Mouse (Mus musculus): ENCODE results near the gene Slc3a2. TPM values are rescaled to one million over a fixed set of nuclear protein-coding genes. Genes with fewer than 3 reads are reported as not detected.
A peak's percentile ranks its signal among the peaks of the same experiment; 100 is the strongest.

The Slc3a2 gene
- total and polyA plus RNA-seq, 2 experiments from 2014 or later, result 116 to 247 TPM

DNA sequence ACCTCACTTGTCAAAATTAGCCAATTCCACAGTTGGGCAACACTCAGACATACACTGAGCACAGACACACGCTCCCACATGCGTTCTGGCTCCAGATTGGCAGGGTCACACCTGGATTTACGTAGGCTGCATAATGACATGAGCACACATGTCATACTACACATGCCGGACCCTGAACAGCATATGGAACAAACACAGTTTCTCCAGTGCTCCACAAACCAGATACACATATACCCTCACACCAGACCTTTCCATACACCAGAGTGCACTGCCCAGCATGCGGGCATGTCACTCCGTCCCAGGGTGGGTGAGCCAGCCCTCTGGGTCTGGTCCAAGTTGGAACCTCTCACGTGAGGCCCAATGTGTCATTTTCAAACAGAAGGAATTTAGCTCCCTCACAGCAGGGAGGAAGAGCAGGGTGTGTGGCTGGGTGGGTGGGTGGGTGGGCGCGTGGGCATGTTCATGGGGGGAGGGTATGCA lies 59.8 kb downstream of the Slc3a2 start, which contains the start of gene Chrm1:
Gene Chrm1 (plus strand): TSS at position 430 of the 480 bp plus-strand sequence.
- Histone ChIP-seq H3K4me1 (ENCODE audit: insufficient read depth) (peaks cover 26% of the 10 kb centered on the region), H3K9ac (peak within 1 kb of the TSS; percentile 64), H3K27me3 (ENCODE audit: insufficient read depth, low read length) (no peaks in the 10 kb centered on the region), H3K4me2 (ENCODE audit: low read depth) (peak within 1 kb of the TSS; percentile 91), H3K27ac (ENCODE audit: low read depth, low read length) (peak within 1 kb of the TSS; percentile 72), H3K9me3 (ENCODE audit: low read length) (no peaks in the 10 kb centered on the region), H3K4me3 (ENCODE audit: low read depth, low read length) (peak within 1 kb of the TSS; percentile 43), H3K36me3 (ENCODE audit: insufficient read depth) (no peaks in the 10 kb centered on the region)
- WGBS, result 45% methylated on average over 9 of the region's 9 CpGs
- no peak for TF ChIP-seq CTCF (IDR thresholded peaks at IDR 0.05; ENCODE audit: low read depth)
- ATAC-seq (peak; percentile 3), DNase-seq (peak; percentile 35)

DNA sequence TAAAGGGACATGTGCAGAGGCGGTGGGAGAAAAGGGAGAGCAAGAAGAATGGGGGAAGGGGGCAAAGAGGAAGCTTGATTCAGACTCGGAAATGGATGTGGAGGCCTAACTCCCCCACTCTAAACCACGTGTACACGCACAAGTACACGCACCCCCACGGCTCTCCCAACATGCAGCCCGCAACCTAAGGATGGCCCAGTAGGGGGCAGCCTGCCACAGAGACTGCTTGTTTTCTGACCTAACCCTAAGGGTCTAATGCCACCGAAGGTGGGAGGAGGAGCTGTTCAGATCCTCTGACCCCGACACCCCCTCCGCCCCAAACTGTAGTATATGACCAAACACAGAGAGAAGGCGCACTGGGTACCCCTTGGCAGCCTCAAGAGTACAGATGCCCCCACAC lies 60.8 kb downstream of the Slc3a2 start:
- TF ChIP-seq CTCF (IDR thresholded peaks at IDR 0.05; ENCODE audit: low read depth), result peak; percentile 76
- no peaks in the 10 kb centered on the region for H3K36me3 ChIP-seq (ENCODE audit: insufficient read depth)
- H3K4me1 ChIP-seq (ENCODE audit: insufficient read depth), result peaks cover 26% of the 10 kb centered on the region
- no peaks in the 10 kb centered on the region for H3K27me3 ChIP-seq (ENCODE audit: insufficient read depth, low read length)
- peak; percentile 76 for ATAC-seq
- H3K4me2 ChIP-seq (ENCODE audit: low read depth), result peak overlapping the region; percentile 91
- WGBS, result 3% methylated on average over 11 of the region's 11 CpGs
- peak; percentile 85 for DNase-seq
- peak overlapping the region; percentile 39 for H3K4me3 ChIP-seq (ENCODE audit: low read depth, low read length)
- H3K27ac ChIP-seq (ENCODE audit: low read depth, low read length), result peak overlapping the region; percentile 85
- peak overlapping the region; percentile 63 for H3K9ac ChIP-seq
- no peaks in the 10 kb centered on the region for H3K9me3 ChIP-seq (ENCODE audit: low read length)

DNA sequence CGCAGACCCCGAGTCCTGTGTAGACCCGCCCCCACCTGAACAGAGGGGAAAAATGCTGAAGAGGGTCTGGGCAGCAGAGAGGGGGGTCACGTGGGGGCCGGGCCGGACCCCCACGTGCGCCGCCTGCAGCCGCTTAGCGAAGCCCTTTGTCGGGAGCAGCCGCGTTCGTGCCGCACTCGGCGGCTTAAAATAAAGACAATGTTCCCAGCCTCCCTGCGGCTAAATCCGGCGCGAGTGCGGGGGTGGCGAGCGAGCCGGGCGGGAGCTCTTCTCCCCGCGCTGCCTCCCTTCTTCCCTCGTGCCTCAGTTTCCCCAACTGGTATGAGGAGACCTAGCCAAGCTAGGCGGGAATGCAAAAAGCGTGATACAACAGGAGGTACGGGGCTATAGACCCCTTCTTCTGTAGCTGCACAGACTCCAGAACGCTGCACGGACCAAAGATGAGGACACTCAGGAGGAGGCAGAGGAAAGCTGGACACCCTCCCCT lies 61.3 kb downstream of the Slc3a2 start:
- Histone ChIP-seq H3K4me3 (ENCODE audit: low read depth, low read length) (peak overlapping the region; percentile 39), H3K4me2 (ENCODE audit: low read depth) (peak overlapping the region; percentile 91), H3K27ac (ENCODE audit: low read depth, low read length) (peak overlapping the region; percentile 85), H3K9ac (peak overlapping the region; percentile 63), H3K27me3 (ENCODE audit: insufficient read depth, low read length) (no peaks in the 10 kb centered on the region), H3K36me3 (ENCODE audit: insufficient read depth) (no peaks in the 10 kb centered on the region), H3K9me3 (ENCODE audit: low read length) (no peaks in the 10 kb centered on the region), H3K4me1 (ENCODE audit: insufficient read depth) (peaks cover 26% of the 10 kb centered on the region)
- DNase-seq (peak; percentile 71), ATAC-seq (peak; percentile 45)
- under 1% methylated on average over 35 of the region's 35 CpGs for WGBS
- TF ChIP-seq CTCF (IDR thresholded peaks at IDR 0.05; ENCODE audit: low read depth), result peak; percentile 19; the same call in 1 of the 2 replicates

Small RNAs within 50 kb of the gene (microRNA-seq; reads per million reads assigned to microRNA genes)
- gene Mir6992, result 0 reads per million in 2 experiments

Other genes with a start within 250 kb of the Slc3a2 start
Only the 30 nearest of the 32 such genes appear.
- 9.1 and 13.1 TPM in 2 replicates for gene Slc22a8, start 132.1 kb downstream of the Slc3a2 start, total RNA-seq (2014; rRNA removed)
- gene Slc22a8, start 132.1 kb downstream of the Slc3a2 start, polyA plus RNA-seq (2015; fragmentation: Nextera tagmentation; extraction: Ambion mirVana), result 16.6 and 19.0 TPM in 2 replicates
- gene Slc22a6, start 105.3 kb downstream of the Slc3a2 start, total RNA-seq (2014; rRNA removed), result 11.5 and 19.0 TPM in 2 replicates
- gene Slc22a6, start 105.3 kb downstream of the Slc3a2 start, polyA plus RNA-seq (2015; fragmentation: Nextera tagmentation; extraction: Ambion mirVana), result 13.2 and 15.5 TPM in 2 replicates
- gene Chrm1, start 59.6 kb downstream of the Slc3a2 start, total RNA-seq (2014; rRNA removed), result 17.0 and 17.5 TPM in 2 replicates
- 12.4 and 14.9 TPM in 2 replicates for gene Chrm1, start 59.6 kb downstream of the Slc3a2 start, polyA plus RNA-seq (2015; fragmentation: Nextera tagmentation; extraction: Ambion mirVana)
- 74.1 and 85.9 TPM in 2 replicates for gene Wdr74, start 12.5 kb upstream of the Slc3a2 start, total RNA-seq (2014; rRNA removed)
- 98.7 and 113 TPM in 2 replicates for gene Wdr74, start 12.5 kb upstream of the Slc3a2 start, polyA plus RNA-seq (2015; fragmentation: Nextera tagmentation; extraction: Ambion mirVana)
- gene 1700092M07Rik, start 17.3 kb upstream of the Slc3a2 start, total RNA-seq (2014; rRNA removed), result not detected in 2 replicates
- gene 1700092M07Rik, start 17.3 kb upstream of the Slc3a2 start, polyA plus RNA-seq (2015; fragmentation: Nextera tagmentation; extraction: Ambion mirVana), result 0.65 and 0.67 TPM in 2 replicates
- 130 and 140 TPM in 2 replicates for gene Stx5a, start 18.0 kb upstream of the Slc3a2 start, total RNA-seq (2014; rRNA removed)
- 86.4 and 97.6 TPM in 2 replicates for gene Stx5a, start 18.0 kb upstream of the Slc3a2 start, polyA plus RNA-seq (2015; fragmentation: Nextera tagmentation; extraction: Ambion mirVana)
- gene Nxf1, start 33.7 kb upstream of the Slc3a2 start, total RNA-seq (2014; rRNA removed), result 81.7 and 114 TPM in 2 replicates
- 97.1 and 97.9 TPM in 2 replicates for gene Nxf1, start 33.7 kb upstream of the Slc3a2 start, polyA plus RNA-seq (2015; fragmentation: Nextera tagmentation; extraction: Ambion mirVana)
- gene Tmem223, start 47.6 kb upstream of the Slc3a2 start, total RNA-seq (2014; rRNA removed), result 236 and 241 TPM in 2 replicates
- 269 and 334 TPM in 2 replicates for gene Tmem223, start 47.6 kb upstream of the Slc3a2 start, polyA plus RNA-seq (2015; fragmentation: Nextera tagmentation; extraction: Ambion mirVana)
- 17.4 and 19.6 TPM in 2 replicates for gene Tmem179b, start 51.1 kb upstream of the Slc3a2 start, total RNA-seq (2014; rRNA removed)
- 22.4 and 22.6 TPM in 2 replicates for gene Tmem179b, start 51.1 kb upstream of the Slc3a2 start, polyA plus RNA-seq (2015; fragmentation: Nextera tagmentation; extraction: Ambion mirVana)
- gene Taf6l, start 63.0 kb upstream of the Slc3a2 start, total RNA-seq (2014; rRNA removed), result 27.2 and 31.7 TPM in 2 replicates
- gene Taf6l, start 63.0 kb upstream of the Slc3a2 start, polyA plus RNA-seq (2015; fragmentation: Nextera tagmentation; extraction: Ambion mirVana), result 25.1 and 25.2 TPM in 2 replicates
- 89.3 and 99.3 TPM in 2 replicates for gene Polr2g, start 75.2 kb upstream of the Slc3a2 start, total RNA-seq (2014; rRNA removed)
- 193 and 216 TPM in 2 replicates for gene Polr2g, start 75.2 kb upstream of the Slc3a2 start, polyA plus RNA-seq (2015; fragmentation: Nextera tagmentation; extraction: Ambion mirVana)
- 7.0 and 7.3 TPM in 2 replicates for gene Zbtb3, start 79.2 kb upstream of the Slc3a2 start, total RNA-seq (2014; rRNA removed)
- gene Zbtb3, start 79.2 kb upstream of the Slc3a2 start, polyA plus RNA-seq (2015; fragmentation: Nextera tagmentation; extraction: Ambion mirVana), result 4.3 and 5.0 TPM in 2 replicates
- gene Ttc9c, start 96.0 kb upstream of the Slc3a2 start, total RNA-seq (2014; rRNA removed), result 71.9 and 72.6 TPM in 2 replicates
- gene Ttc9c, start 96.0 kb upstream of the Slc3a2 start, polyA plus RNA-seq (2015; fragmentation: Nextera tagmentation; extraction: Ambion mirVana), result 34.1 and 44.4 TPM in 2 replicates
- 28.2 and 38.3 TPM in 2 replicates for gene Hnrnpul2, start 96.6 kb upstream of the Slc3a2 start, total RNA-seq (2014; rRNA removed)
- gene Hnrnpul2, start 96.6 kb upstream of the Slc3a2 start, polyA plus RNA-seq (2015; fragmentation: Nextera tagmentation; extraction: Ambion mirVana), result 3.9 and 5.3 TPM in 2 replicates
- not detected in 2 replicates for gene AC129217.1, start 106.4 kb upstream of the Slc3a2 start, total RNA-seq (2014; rRNA removed)
- gene AC129217.1, start 106.4 kb upstream of the Slc3a2 start, polyA plus RNA-seq (2015; fragmentation: Nextera tagmentation; extraction: Ambion mirVana), result not detected in 2 replicates
- 81.5 and 91.5 TPM in 2 replicates for gene Bscl2, start 114.1 kb upstream of the Slc3a2 start, total RNA-seq (2014; rRNA removed)
- gene Bscl2, start 114.1 kb upstream of the Slc3a2 start, polyA plus RNA-seq (2015; fragmentation: Nextera tagmentation; extraction: Ambion mirVana), result 78.9 and 88.9 TPM in 2 replicates
- gene Gng3, start 115.8 kb upstream of the Slc3a2 start, total RNA-seq (2014; rRNA removed), result 68.0 and 78.5 TPM in 2 replicates
- 594 and 622 TPM in 2 replicates for gene Gng3, start 115.8 kb upstream of the Slc3a2 start, polyA plus RNA-seq (2015; fragmentation: Nextera tagmentation; extraction: Ambion mirVana)
- gene Lrrn4cl, start 127.4 kb upstream of the Slc3a2 start, total RNA-seq (2014; rRNA removed), result 1.5 and 2.6 TPM in 2 replicates
- 0.58 and 0.88 TPM in 2 replicates for gene Lrrn4cl, start 127.4 kb upstream of the Slc3a2 start, polyA plus RNA-seq (2015; fragmentation: Nextera tagmentation; extraction: Ambion mirVana)
- gene Ubxn1, start 148.1 kb upstream of the Slc3a2 start, total RNA-seq (2014; rRNA removed), result 108 and 126 TPM in 2 replicates
- gene Ubxn1, start 148.1 kb upstream of the Slc3a2 start, polyA plus RNA-seq (2015; fragmentation: Nextera tagmentation; extraction: Ambion mirVana), result 168 and 185 TPM in 2 replicates
- 14.2 and 36.1 TPM in 2 replicates for gene Uqcc3, start 157.6 kb upstream of the Slc3a2 start, total RNA-seq (2014; rRNA removed)
- gene Uqcc3, start 157.6 kb upstream of the Slc3a2 start, polyA plus RNA-seq (2015; fragmentation: Nextera tagmentation; extraction: Ambion mirVana), result 59.1 TPM in 2 replicates
- 5.0 and 7.2 TPM in 2 replicates for gene Lbhd1, start 160.4 kb upstream of the Slc3a2 start, total RNA-seq (2014; rRNA removed)
- gene Lbhd1, start 160.4 kb upstream of the Slc3a2 start, polyA plus RNA-seq (2015; fragmentation: Nextera tagmentation; extraction: Ambion mirVana), result 30.3 and 36.5 TPM in 2 replicates
- gene Gm49403, start 160.6 kb upstream of the Slc3a2 start, total RNA-seq (2014; rRNA removed), result not detected in 2 replicates
- gene Gm49403, start 160.6 kb upstream of the Slc3a2 start, polyA plus RNA-seq (2015; fragmentation: Nextera tagmentation; extraction: Ambion mirVana), result not detected in 2 replicates
- gene 1810009A15Rik, start 165.5 kb upstream of the Slc3a2 start, total RNA-seq (2014; rRNA removed), result 26.0 and 37.5 TPM in 2 replicates
- gene 1810009A15Rik, start 165.5 kb upstream of the Slc3a2 start, polyA plus RNA-seq (2015; fragmentation: Nextera tagmentation; extraction: Ambion mirVana), result 31.9 and 45.7 TPM in 2 replicates
- 0.95 TPM in 1 of 2 replicates, not detected in the other for gene Gm49416, start 165.6 kb upstream of the Slc3a2 start, total RNA-seq (2014; rRNA removed)
- 1.4 TPM in 1 of 2 replicates, not detected in the other for gene Gm49416, start 165.6 kb upstream of the Slc3a2 start, polyA plus RNA-seq (2015; fragmentation: Nextera tagmentation; extraction: Ambion mirVana)
- 26.1 and 29.9 TPM in 2 replicates for gene Ints5, start 169.6 kb upstream of the Slc3a2 start, total RNA-seq (2014; rRNA removed)
- 23.6 and 26.8 TPM in 2 replicates for gene Ints5, start 169.6 kb upstream of the Slc3a2 start, polyA plus RNA-seq (2015; fragmentation: Nextera tagmentation; extraction: Ambion mirVana)
- 67.7 and 96.7 TPM in 2 replicates for gene Ganab, start 174.7 kb upstream of the Slc3a2 start, total RNA-seq (2014; rRNA removed)
- gene Ganab, start 174.7 kb upstream of the Slc3a2 start, polyA plus RNA-seq (2015; fragmentation: Nextera tagmentation; extraction: Ambion mirVana), result 47.0 and 54.0 TPM in 2 replicates
- gene B3gat3, start 197.0 kb upstream of the Slc3a2 start, total RNA-seq (2014; rRNA removed), result 99.6 and 120 TPM in 2 replicates
- 89.3 and 94.0 TPM in 2 replicates for gene B3gat3, start 197.0 kb upstream of the Slc3a2 start, polyA plus RNA-seq (2015; fragmentation: Nextera tagmentation; extraction: Ambion mirVana)
- 2.3 and 3.5 TPM in 2 replicates for gene Rom1, start 206.0 kb upstream of the Slc3a2 start, total RNA-seq (2014; rRNA removed)
- 2.4 and 3.3 TPM in 2 replicates for gene Rom1, start 206.0 kb upstream of the Slc3a2 start, polyA plus RNA-seq (2015; fragmentation: Nextera tagmentation; extraction: Ambion mirVana)
- 5.1 and 7.3 TPM in 2 replicates for gene Eml3, start 206.2 kb upstream of the Slc3a2 start, total RNA-seq (2014; rRNA removed)
- 7.5 and 8.1 TPM in 2 replicates for gene Eml3, start 206.2 kb upstream of the Slc3a2 start, polyA plus RNA-seq (2015; fragmentation: Nextera tagmentation; extraction: Ambion mirVana)
- 71.2 and 86.4 TPM in 2 replicates for gene Mta2, start 218.5 kb upstream of the Slc3a2 start, total RNA-seq (2014; rRNA removed)
- gene Mta2, start 218.5 kb upstream of the Slc3a2 start, polyA plus RNA-seq (2015; fragmentation: Nextera tagmentation; extraction: Ambion mirVana), result 87.8 and 91.3 TPM in 2 replicates

All from forebrain, postnatal 0 days (tissue).